Mouse (Mus musculus): Measurements from ENCODE around the gene Zfp541. TPM values are rescaled to one million over a fixed set of nuclear protein-coding genes. Genes with fewer than 3 reads are reported as not detected.
A peak's percentile ranks its signal among the peaks of the same experiment; 100 is the strongest.

Zfp541 gene
- total RNA-seq, 2 experiments from 2014 or later: not detected

GRCm38 (mm10) chr7:16043861-16044435 lies 17.7 kb upstream of the Zfp541 start:
- intact Hi-C loops (cut with DNase I): no loop called here
- DNase-seq: no peak

GRCm38 (mm10) chr7:16044531-16044930 lies 17.1 kb upstream of the Zfp541 start:
- intact Hi-C loops (cut with DNase I): no loop called here
- no peak for DNase-seq

DNA sequence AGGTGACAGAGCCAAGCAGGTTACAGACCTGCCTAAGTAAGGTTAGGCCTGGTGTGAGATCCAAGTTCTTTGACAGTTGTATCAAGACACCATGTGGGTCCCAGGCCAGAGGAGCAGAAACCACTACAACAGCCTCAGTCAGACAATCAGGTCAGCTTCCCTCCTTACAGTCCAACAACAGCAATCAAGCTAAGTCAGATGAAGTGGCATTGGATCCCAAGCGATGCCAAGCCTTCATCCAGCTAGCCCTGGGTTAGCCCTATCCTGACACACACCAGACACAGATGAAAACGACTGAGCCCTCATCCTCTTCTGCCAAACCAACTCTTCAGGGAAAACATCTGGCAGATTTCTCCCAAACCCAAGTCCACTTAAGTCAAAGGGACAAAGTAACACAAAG lies 16.1 kb upstream of the Zfp541 start:
- no peak for DNase-seq
- intact Hi-C loops (cut with DNase I): no loop called here

GRCm38 (mm10) chr7:16046101-16046480 lies 15.5 kb upstream of the Zfp541 start:
- intact Hi-C loops (cut with DNase I): loop anchor here (2.0 kb wide), 1 partner anchor 25 kb away; no protein-coding TSS in a partner anchor

DNA sequence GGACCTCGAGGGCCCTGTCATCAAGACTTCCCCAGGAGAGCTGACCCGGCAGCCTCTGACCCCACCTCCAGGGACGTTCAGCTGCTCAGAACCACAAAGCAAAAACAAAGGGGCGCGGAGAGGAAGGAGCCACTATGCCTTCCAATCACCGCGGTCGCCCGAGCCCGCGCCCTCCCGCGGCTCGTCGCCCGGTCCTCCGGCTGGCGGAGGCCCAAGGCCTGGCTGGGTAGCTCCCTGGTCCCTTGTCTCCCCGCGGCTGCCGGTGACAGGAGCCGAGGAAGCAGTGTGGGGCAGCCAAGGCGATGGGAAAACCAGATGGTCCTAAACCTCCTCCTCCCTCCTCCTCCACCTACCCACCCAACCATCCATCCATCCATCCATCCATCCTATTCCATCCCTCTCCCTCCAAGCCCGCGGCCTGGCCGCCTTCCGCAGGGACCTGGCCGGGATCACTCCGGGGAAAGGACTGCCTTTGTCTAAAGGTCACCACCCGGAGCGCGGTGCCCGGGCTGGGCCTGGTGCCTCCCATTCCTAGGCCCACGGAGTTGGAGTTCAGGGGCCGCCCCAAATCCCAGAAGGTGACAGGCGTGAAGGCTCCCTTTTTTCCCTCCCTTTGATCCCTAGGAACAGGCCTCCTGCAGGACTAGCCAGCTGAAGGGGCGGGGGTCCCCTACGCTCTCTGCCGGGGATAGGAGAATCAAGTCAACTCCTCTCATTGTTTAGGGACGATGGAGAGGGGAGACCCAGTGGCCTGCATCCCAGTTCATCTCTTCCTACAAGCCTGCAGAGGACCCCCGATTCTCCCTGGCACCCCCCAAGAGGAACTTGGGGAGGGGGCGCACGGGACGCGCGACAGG lies 14.9 kb upstream of the Zfp541 start:
- intact Hi-C loops (cut with DNase I): loop anchor here (2.0 kb wide), 1 partner anchor 26 kb away; no protein-coding TSS in a partner anchor
- peak; percentile 83 to 86 for DNase-seq

More at GRCm38 (mm10) chr7:16046101-16046480, 15.5 kb upstream of the Zfp541 start:
- peak in 1 of 2 experiments; percentile 63 for DNase-seq

GRCm38 (mm10) chr7:16047338-16048146 lies 14.1 kb upstream of the Zfp541 start, which contains the start of gene Bicra:
TSS of gene Bicra (minus strand) at chr7:16047921.
- DNase-seq: peak; percentile 84 to 87
- intact Hi-C loops (cut with DNase I): loop anchor here (2.0 kb wide), 1 partner anchor 27 kb away; no protein-coding TSS in a partner anchor

DNA sequence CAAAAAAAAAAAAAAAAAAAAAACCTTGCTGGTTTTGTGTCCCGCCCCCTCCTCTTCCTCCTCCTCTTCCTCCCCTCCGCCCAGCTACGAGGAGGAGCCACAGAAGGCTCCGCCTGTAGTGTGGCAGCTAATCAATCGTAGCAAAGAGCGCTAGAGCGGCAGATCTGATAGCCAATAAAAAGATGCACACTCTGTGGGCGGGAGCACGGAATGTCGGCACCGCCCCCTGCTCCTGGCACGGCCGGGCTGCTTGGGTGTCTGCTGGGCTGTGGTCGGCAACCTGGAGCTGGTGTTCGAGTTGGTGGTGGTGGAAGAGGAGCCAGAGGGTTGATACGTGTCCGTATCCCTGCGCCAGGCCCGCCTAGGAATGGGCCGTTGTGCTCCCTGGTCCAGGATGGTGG lies 13.4 kb upstream of the Zfp541 start:
- intact Hi-C loops (cut with DNase I): no loop called here
- DNase-seq: peak; percentile 98 to 99

DNA sequence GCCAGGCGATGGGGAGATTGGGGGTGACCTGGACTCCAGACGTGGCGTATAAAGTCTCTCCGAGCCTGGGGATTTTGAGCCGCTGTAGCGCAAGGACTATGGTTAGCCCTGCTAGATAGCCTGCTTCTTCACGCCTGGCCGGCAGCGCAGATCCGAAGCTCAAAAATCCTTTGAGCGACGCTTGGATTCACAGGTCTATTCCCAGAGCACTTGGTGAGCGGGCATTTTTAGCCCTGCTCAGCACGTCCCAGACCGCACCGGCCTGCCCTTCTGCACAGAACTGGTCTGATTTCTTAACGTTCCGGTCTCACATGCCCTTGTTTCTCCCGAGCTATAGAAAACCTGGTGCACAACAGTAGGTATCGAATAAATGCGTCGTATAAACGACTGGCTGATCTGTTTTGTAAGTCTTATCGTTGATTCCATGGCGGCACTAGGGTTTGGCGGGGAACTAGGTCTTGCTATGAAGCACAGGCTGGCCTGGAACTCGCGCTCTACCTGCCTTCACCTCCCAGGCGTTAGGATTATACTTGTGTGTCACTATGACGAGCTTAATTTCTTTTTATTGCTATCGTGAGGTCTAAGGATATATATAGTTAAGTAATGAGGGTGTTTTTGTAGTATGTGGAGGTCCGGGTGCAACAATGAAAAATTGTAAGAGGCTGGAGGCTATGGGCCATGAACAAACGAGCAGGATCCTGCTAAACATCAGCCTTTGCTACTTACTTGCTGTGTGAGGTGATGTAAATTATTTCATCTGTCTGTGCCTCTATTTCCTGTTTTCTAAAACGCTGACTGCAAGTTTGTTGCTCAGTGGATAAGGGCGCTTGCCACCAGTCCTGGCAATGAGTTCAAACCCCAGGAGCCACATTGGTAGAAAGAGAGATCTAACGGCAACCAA lies 12.7 kb upstream of the Zfp541 start:
- no peak for DNase-seq
- intact Hi-C loops (cut with DNase I): no loop called here

DNA sequence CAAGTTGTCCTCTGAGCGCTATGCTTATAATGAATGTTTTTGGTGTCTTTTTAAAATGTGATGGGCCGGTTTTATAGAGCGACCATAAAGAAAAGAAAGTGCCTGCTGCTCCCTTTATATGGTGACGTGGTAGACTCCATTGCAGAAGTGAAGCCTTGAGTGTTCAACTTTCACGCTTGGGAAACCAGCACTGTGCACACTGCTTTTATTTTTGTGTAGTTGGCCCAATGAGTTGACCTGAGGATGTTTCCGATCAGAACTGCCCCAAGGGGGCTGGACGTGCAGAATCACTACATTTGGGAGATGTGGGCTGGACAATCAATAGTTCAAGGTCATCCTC lies 12.1 kb upstream of the Zfp541 start:
- intact Hi-C loops (cut with DNase I): no loop called here
- DNase-seq: no peak

DNA sequence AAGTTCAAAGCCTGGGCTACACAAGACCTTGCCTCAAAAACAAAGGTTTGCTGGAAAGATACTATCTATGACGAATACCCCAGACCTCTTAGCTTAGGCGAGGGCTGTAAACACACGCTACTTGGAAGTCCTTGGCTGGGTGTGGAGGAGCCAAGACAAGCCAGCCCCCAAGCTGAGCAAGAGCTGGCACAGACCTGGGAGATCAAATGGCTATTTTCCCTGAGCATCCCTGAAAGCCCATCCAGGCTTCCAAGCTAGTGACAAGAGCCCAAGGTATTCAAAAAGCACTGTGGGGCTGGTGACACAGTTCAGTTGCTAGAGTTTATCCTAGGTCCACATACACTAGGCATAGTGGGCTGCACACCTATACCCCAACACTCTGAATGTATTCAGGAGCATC lies 11.0 kb upstream of the Zfp541 start:
- DNase-seq: no peak
- intact Hi-C loops (cut with DNase I): loop anchor here (5.0 kb wide), 1 partner anchor 128 kb away; the partner anchor contains the start of gene Selenow

GRCm38 (mm10) chr7:16051883-16052595 lies 9.6 kb upstream of the Zfp541 start:
- intact Hi-C loops (cut with DNase I): loop anchor here (1.0 to 5.0 kb wide), 2 partner anchors 69 to 130 kb away; partner anchors contain the start of gene Selenow

DNA sequence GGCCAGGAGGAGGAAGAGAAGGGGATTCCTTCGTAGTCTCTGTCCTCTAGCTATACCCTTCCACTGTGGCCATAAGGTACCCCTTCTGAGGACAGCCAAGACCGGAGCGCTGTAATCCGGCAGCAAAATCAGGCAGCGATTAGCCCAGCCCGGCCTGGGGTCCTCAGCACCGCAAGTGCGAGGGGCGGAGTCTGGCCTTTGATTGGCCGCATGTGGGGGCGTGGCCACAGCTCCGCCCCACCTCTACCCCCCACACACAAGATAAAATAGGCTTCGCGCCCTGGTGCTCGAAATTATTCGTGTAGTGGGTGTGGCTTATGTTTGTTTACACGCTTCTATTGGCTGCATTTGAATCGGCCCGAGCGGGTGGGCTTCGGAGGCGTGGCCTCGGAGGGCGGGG lies 8.9 kb upstream of the Zfp541 start:
- DNase-seq: peak; percentile 95
- intact Hi-C loops (cut with DNase I): loop anchor here (1.0 to 5.0 kb wide), 2 partner anchors 69 to 130 kb away; partner anchors contain the start of gene Selenow

More at GRCm38 (mm10) chr7:16051883-16052595, 9.6 kb upstream of the Zfp541 start:
- peak; percentile 82 to 83 for DNase-seq

- no peak for DNase-seq
- intact Hi-C loops (cut with DNase I): loop anchor here (5.0 kb wide), 1 partner anchor 131 kb away; the partner anchor contains the start of gene Selenow
These were observed 8.5 kb upstream of the Zfp541 start for GRCm38 (mm10) chr7:16053105-16053504.

GRCm38 (mm10) chr7:16054966-16055365 lies 6.6 kb upstream of the Zfp541 start:
- intact Hi-C loops (cut with DNase I): loop anchor here (5.0 kb wide), 2 partner anchors 97 to 133 kb away; partner anchors contain the start of gene Selenow
- no peak for DNase-seq

DNA sequence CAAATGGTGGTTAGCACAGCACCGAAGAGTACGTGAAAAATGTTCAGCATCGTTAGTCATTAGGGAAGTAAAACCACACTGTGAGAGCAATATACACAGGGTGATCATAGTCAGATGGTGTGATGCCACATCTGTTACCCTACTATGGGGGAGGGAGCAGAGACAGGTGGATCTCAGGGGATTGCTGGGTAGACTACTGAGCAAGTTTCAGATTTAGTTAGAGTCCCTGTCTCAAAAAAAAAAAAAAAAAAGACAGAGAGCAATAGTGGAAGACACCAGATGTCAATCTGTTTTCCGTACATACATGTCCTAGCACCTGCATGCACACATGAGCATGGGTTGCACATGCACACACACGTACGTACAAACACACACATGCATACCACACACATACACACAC lies 5.9 kb upstream of the Zfp541 start:
- DNase-seq: no peak
- intact Hi-C loops (cut with DNase I): loop anchor here (5.0 kb wide), 1 partner anchor 97 kb away; no protein-coding TSS in a partner anchor

DNA sequence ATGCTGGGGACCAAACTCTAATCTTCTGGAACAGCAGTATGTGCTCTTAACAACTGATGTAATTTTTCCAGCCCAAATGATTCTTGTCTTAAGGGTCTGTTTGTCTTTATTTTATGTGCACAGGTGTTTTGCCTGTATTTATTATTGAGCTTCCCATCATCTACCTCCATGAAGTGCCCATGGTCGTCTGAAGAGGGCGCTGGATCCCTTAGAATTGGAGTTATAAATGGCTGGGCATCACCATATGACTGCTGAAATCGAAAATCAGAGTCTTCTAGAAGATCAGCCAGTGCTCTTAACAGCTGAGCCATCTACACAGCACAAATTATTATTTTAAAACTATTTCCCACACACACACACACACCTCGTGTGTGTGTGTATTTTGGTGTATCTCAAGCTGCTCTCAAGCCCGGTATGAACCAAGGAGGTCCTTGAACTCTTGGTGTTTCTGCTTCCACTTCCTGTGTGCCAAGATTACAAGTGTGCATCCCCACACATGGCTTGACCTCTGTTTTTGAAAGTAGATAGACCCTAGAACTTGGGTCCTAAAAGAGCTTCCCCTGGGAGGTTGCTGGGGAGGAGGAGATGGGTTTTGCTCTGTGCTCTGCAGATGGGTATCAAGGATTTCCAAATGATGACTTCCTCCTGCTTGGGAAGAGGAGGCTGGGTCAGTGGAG lies 5.0 kb upstream of the Zfp541 start:
- DNase-seq: no peak
- intact Hi-C loops (cut with DNase I): loop anchor here (5.0 kb wide), 1 partner anchor 96 kb away; no protein-coding TSS in a partner anchor

DNA sequence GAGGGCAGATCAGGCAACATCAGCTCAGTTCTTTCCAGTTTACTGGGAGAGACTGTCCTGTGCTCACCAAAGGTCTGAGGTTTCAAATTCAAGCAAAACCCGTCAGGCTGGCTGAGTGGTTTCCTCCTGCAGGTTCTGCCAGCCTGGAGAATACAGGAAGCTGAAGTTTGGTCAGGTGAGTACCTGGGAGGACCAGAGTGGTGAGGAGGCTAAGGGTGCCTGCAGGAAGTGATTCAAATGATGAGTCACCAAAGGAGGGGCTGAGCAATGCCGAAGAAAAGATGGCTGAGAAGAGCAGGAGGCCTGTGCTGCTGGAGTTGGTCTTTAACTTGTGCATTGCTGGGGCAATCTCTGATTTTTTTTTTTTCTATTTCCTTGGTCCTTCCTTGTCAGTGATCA lies 4.5 kb upstream of the Zfp541 start:
- intact Hi-C loops (cut with DNase I): loop anchor here (5.0 kb wide), 1 partner anchor 95 kb away; no protein-coding TSS in a partner anchor
- no peak for DNase-seq

GRCm38 (mm10) chr7:16062099-16062420 lies 446 bp downstream of the Zfp541 start:
- intact Hi-C loops (cut with DNase I): no loop called here
- DNase-seq: no peak
